Mouse (Mus musculus) left cerebral cortex, adult 9 months (tissue): ENCODE measurements at regions not wholly inside any gene's neighbourhood (a gene's known extent, or its start where the extent isn't known, plus 50 kb on each side); places are given as distances from the start of the nearest gene placed in this dataset.

ENCODE experiments used
- DNase-seq, 2 experiments: peaks; one replicate each; pipeline ENCODE4 v3.0.0; 2022; ENCODE audit warnings: low spot score in 2 of 2

DNA sequence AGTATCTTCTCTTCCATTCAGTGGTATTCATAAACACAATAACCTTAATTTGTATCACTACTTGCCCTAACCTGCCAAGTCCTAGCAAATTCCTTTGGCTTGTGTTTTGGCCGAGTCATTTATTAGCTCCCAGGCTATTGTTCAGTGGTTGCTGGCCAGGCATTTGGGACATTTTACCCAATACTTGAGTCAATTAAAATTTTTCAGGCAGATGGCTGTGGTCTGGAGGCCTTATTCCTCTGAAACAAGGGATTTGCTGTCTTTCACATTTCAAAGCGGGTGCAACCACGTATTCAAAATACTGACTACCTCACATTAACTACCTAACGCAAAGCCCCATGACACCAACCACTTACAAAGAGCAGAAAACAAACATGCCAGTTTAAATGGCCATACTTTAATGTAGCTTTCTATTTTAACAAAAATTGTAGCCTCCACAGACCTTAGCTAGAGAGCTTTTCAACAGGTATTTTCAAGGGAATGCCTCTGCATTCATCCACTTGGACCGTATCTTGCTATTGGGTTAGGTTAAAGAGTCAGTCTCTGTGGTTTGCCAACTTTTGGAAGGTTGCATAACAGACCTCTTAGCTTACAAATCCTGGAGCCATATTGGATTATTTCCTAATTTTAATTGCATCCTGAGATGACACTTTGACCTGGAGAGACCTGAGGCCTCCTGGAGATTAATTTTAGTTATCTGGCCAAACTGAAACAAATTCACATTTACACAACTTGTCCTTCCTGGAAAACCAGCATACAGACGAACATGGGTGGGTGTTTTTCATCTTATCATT is 224.7 kb upstream of the Fam241a start:
- DNase-seq = no peak

GRCm38 (mm10) chr3:128113209-128113608 is 217.1 kb upstream of the Fam241a start:
- no peak for DNase-seq

DNA sequence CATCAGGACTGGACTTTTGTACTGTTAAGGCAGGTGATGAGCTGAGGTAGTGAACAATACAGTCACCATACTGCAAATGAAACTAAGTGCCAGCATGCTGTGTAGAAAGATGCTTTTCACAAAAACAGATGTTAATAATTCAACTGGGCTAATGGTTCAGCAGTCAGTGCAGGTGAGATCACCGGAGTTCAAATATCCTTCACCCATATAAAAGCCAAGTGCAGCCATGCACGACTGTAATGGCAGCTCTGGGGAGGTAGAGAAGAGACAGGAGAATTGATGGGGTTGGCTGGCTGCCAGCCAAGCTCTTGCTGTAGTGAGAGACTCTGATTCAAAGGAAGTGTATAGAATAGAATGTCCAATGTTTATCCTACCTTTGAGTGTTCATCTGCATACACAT is 214.3 kb upstream of the Fam241a start:
- DNase-seq = no peak

GRCm38 (mm10) chr3:128104516-128104915 is 208.4 kb upstream of the Fam241a start:
- DNase-seq = no peak

GRCm38 (mm10) chr3:128093046-128093445 is 196.9 kb upstream of the Fam241a start:
- no peak for DNase-seq

DNA sequence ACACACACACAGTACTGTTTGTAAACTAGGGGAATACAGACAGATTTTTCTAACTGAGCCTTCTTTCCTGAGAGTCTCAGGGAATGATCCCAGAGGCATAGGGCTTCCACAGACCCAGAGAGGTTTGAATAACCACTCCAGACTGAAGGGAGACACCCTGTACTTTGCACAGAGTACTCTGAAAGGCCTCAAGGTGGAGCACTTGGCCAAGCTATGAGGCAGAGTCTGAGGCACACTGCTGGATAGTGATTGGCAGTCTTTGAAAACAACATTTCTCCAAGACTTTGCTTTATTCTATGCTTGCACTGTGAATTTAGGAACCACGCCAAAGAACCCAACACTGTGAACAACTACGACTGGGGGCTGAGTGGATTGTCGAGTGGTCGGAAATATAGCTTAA is 192.1 kb upstream of the Fam241a start:
- peak in 1 of 2 experiments; percentile 14 for DNase-seq

DNA sequence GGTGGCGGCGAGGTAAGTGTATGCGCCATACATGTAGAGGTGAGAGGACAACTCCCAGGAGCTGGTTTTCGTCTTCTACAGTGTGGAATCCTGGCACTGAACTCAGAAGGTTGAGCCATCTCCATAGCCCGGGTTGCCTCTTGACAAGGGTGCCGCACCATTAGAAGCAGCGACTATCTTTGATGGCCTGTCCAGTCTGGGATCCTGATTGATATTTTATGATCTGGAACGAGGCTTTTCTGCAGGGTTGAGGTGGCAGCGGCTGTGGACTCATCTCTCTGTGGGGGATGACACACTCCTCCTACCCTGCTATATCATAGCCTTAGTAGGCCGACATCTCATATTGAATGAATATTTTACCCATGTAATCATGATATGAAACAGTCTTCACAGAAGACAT is 191.0 kb upstream of the Fam241a start:
- no peak for DNase-seq

- no peak for DNase-seq
Measured at GRCm38 (mm10) chr3:128082463-128082862, 186.3 kb upstream of the Fam241a start.

- DNase-seq = no peak
Measured at GRCm38 (mm10) chr3:128081430-128081829, 185.3 kb upstream of the Fam241a start.

GRCm38 (mm10) chr3:128067861-128068260 is 171.7 kb upstream of the Fam241a start:
- no peak for DNase-seq

GRCm38 (mm10) chr3:128054031-128054430 is 157.9 kb upstream of the Fam241a start:
- no peak for DNase-seq

DNA sequence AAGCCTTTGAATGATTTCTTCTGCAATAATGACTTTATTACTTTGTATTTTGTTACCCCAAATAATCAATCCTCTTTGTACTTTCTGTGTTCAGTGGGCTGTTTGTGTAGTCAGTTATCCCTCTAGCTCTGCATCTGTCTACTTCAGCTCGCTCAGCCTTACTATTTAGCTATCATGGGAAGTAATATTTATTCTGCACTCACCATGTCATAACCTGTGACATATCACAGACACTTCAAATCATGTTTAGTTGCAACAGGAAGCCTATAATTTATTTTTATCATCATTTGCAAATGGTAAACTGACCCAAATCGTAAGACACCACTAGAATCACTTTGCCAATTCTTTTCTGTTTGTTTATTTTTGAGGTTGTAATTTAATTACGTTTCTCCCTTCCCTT is 147.6 kb upstream of the Fam241a start:
- DNase-seq = no peak

DNA sequence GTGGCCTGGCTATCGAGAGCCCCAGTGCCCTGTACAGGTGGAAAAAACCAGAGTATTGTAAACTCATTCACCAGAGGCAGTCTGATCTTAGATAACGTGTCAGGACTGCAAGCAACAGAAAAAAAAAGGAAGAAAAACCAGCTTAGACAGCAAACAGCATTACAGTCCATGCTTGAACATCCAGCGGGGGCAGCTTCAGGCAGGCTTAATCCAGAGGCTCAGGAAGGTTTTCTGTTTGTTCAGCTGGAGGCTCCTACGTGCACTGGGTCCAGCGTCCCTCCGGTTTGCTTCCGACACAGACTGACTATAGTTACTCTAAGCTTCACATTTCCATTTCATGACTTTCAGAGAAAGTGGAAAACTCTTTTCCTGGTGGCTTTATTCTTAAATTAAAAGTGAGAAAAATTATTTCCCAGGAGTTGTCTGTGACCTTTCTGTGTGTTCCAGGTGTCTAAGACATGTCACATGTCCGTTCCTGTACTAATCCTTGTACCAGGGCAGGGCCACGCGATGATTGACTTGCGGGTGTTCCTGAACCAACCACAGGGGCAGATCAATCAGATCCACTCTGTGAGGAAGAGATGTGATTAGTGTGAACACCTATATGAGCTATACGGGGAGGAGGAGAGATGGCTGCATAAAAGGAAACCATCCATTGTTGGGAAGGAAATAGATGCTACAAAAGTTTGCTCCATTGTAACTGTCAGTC is 144.4 kb upstream of the Fam241a start:
- no peak for DNase-seq

DNA sequence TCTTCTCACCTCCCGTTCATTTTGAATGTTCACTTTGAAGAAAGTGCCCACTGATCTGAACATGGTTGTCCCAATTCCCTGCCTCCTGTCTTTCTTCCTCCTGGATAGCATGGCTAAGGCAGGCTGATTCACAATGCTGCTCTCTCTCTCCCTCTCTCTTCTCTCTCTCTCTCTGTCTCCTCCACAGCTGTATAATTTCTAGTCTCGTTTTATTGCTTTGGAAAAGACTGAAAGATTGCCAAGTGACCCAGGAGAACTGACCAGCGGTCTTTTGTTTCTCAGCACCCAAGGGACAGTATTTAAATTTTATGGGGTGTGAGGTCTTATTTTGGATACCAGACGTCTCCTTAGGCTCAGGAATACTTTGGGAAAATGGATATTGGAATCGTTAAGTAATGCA is 143.1 kb upstream of the Fam241a start:
- no peak for DNase-seq

DNA sequence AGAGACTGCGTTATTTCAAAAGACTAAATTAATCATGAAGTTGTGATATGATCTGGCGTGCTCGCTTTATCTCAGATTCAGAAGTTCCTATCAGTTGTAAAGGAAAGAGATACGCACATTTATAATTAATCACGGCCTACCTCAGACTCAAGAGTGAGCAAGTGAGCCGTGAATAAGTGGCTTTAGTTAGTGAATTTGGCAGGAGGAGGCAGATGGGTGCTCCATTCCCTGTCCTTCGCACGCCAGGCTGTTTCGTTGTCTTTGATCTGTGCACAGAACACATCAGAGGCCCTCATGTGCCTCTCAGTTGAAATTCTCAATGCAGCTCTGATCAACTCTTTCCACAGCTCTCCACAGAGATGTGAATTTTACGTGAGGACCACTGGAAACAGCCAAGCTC is 140.4 kb upstream of the Fam241a start:
- DNase-seq = no peak

DNA sequence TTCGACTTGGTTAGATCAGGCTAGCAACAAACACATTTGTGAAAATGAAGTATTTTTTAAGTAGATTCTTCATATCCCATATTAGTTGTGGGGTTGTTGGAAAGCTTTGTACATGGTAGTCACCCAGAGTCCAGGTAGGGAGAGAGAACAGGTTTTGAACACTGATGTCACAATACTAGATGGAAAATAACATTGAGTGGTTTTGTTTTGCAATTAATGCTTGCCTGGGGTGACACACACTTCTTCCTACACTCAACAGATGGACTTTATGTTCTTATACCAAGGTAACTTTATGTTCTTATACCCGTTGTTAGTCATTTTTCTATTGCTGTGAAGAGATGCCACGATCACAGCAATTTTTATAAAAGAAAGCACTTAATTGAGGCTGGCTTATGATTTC is 134.2 kb upstream of the Fam241a start:
- DNase-seq = no peak

DNA sequence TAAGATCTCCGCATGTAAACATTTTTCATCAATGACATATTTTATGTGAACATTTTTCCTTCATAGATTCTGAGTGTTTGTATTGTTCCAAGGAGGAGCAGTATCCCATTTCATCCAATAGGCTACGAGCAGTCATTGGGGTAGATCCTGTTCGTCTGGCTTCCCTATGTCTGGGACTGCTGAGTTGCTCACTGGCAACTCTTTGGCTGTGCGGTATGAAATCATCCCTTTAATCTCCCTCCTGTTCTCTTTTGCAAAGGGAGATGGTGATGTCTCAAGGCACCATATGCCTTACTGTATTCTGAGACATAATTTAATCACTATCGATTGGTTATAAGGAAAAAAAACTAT is 133.4 kb upstream of the Fam241a start:
- no peak for DNase-seq

- no peak for DNase-seq
Measured at GRCm38 (mm10) chr3:128028856-128029564, 132.9 kb upstream of the Fam241a start.

DNA sequence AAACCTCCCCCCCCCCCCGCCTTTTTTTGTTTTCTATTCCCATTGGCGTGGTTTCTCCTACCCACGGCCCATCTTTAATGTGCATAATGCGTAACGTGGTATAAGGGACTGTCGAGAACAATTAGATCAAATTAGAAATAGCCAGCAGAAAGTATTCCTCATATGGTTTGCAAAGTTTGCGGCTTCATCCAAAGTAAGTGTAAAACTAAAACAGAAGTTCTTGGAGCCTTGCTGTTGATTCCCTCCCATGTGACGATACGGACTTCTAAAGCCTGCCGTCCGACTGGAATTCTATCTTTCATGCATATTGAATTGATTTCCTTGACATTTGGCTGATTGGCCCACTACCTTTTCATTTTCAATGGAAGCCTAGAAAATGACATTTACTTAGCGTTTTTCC is 128.7 kb upstream of the Fam241a start:
- no peak for DNase-seq

GRCm38 (mm10) chr3:128014909-128015308 is 118.8 kb upstream of the Fam241a start:
- no peak for DNase-seq

GRCm38 (mm10) chr3:128002905-128003641 is 106.9 kb upstream of the Fam241a start:
- DNase-seq = no peak

- DNase-seq = peak in 1 of 2 experiments; percentile 36
Measured at GRCm38 (mm10) chr3:128001924-128002501, 105.9 kb upstream of the Fam241a start.
